Mouse (Mus musculus) lung, embryonic 14.5 days (tissue): ENCODE results near the gene Setd1b. TPM values are rescaled to one million over a fixed set of nuclear protein-coding genes. Genes with fewer than 3 reads are reported as not detected.
"Not testable (repeated sequence)": the region's sequence is repeated elsewhere in the genome, so short reads cannot be mapped to it uniquely, and the experiment has no call there.

ENCODE experiments used
- ATAC-seq: fragments of 200-750 bp; cut with Nextera tagmentation; 2 replicates; pipeline ENCODE4 v1.8.0; 2017; ENCODE audit warnings: mild to moderate bottlenecking, moderate TSS enrichment, moderate library complexity; ENCODE audit not compliant: insufficient read depth
- DNase-seq: peaks from one replicate; pipeline ENCODE4 v3.0.0-alpha.2; 2015
- H3K27ac ChIP-seq: fragments of 300-500 bp; sonication (generic); 2 replicates; pipeline ENCODE4 v1.5.1; 2014; ENCODE audit warnings: low read depth, mild to moderate bottlenecking, moderate library complexity
- H3K27me3 ChIP-seq: fragments of 300-500 bp; sonication (generic); 2 replicates; pipeline ENCODE4 v1.6.1; 2014; ENCODE audit warnings: low read length, control low read depth; ENCODE audit not compliant: insufficient read depth
- H3K36me3 ChIP-seq: fragments of 300-500 bp; sonication (generic); 2 replicates; pipeline ENCODE4 v1.6.1; 2014; ENCODE audit warnings: control low read depth; ENCODE audit not compliant: insufficient read depth
- H3K4me1 ChIP-seq: fragments of 300-500 bp; sonication (generic); 2 replicates; pipeline ENCODE4 v1.6.1; 2014; ENCODE audit warnings: antibody characterized with exemption, control low read depth; ENCODE audit not compliant: insufficient read depth
- H3K4me2 ChIP-seq: fragments of 300-500 bp; sonication (generic); 2 replicates; pipeline ENCODE4 v1.6.1; 2014; ENCODE audit warnings: mild to moderate bottlenecking
- H3K4me3 ChIP-seq: fragments of 300-500 bp; sonication (generic); 2 replicates; pipeline ENCODE4 v1.5.1; 2014; ENCODE audit warnings: low read depth, low read length
- H3K9ac ChIP-seq: fragments of 300-500 bp; sonication (generic); 2 replicates; pipeline ENCODE4 v1.6.1; 2014
- H3K9me3 ChIP-seq: fragments of 300-500 bp; sonication (generic); 2 replicates; pipeline ENCODE4 v1.6.1; 2016; ENCODE audit warnings: low read depth, low read length, control low read depth
- CTCF ChIP-seq: IDR thresholded peaks from 2 replicates; pipeline ENCODE4 v1.5.1; 2016; ENCODE audit warnings: antibody characterized with exemption, low read depth
- WGBS: fragments of 180-500 bp; shearing (Covaris S2); extraction: QIAGEN DNeasy Blood & Tissue Kit; methylation state at CpG from one replicate; pipeline ENCODE4 v1.1.7; 2014; 5-methylcytosine and 5-hydroxymethylcytosine counted together
- polyA plus RNA-seq: library from polyadenylated mRNA; unstranded; fragments of >200 nt; fragmentation: Nextera tagmentation; extraction: Ambion mirVana; gene quantifications from 2 replicates; pipeline ENCODE4 v1.2.1, GENCODE M21; 2014

Gene Setd1b
- polyA plus RNA-seq, 1 experiment from 2014 or later: 12.1 TPM

DNA sequence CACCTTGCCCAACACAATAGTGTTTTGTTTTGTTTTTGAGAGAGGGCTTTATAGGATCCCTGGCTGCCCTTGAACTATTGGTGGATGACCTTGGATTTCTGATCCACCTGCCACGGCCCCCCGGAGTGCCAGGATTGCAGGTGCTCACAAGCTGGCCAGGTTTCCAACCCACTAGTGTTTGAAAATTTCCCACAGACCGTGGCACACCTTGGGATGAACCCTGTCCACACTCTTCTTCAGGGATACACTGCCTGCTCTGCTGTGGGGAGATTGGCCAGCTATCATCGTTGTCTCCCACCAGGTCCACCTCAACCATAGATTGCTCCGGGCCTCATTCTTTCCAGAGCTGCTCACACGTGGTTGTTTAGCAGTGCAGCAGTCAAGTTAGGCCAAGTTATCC, 52.9 kb downstream of the Setd1b start:
- Histone ChIP-seq H3K27ac (no peak overlapping the region), H3K36me3 (no peaks in the 10 kb centered on the region), H3K4me2 (no peak overlapping the region), H3K4me3 (no peak overlapping the region), H3K4me1 (no peaks in the 10 kb centered on the region), H3K9ac (no peak overlapping the region), H3K27me3 (no peaks in the 10 kb centered on the region), H3K9me3 (no peaks in the 10 kb centered on the region)
- no peak for TF ChIP-seq CTCF
- ATAC-seq (no peak), DNase-seq (no peak)
- WGBS: 78% methylated on average over 6 of the region's 6 CpGs

DNA sequence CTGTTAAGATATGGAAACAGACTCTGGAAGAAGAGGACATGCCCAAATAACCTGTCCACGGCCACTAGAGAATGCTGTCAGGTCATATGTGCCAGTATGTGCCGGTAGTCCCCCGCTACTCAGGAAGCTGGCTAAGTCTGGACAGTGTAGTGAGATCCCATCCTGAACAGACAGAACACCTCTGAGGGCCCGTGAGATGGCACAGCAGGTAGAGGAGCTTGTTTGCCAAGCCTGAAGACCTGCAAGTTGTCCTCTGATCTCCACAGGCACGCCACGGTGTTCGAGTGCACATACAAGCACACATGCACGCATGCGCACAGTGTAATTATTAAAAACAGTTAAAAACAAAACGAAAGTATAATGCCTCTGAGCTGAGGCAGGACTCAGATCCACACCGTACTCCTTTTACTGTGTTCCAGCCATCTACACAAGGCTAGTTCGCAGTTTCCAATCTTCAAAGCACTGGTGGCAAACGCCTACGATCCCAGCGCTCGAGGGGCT, 53.6 kb downstream of the Setd1b start:
- Histone ChIP-seq H3K4me2 (no peak overlapping the region), H3K27me3 (no peaks in the 10 kb centered on the region), H3K36me3 (no peaks in the 10 kb centered on the region), H3K27ac (no peak overlapping the region), H3K4me1 (no peaks in the 10 kb centered on the region), H3K9me3 (no peaks in the 10 kb centered on the region), H3K9ac (no peak overlapping the region), H3K4me3 (no peak overlapping the region)
- DNase-seq (no peak), ATAC-seq (no peak)
- TF ChIP-seq CTCF: no peak
- WGBS: 87% methylated on average over 16 of the region's 16 CpGs

DNA sequence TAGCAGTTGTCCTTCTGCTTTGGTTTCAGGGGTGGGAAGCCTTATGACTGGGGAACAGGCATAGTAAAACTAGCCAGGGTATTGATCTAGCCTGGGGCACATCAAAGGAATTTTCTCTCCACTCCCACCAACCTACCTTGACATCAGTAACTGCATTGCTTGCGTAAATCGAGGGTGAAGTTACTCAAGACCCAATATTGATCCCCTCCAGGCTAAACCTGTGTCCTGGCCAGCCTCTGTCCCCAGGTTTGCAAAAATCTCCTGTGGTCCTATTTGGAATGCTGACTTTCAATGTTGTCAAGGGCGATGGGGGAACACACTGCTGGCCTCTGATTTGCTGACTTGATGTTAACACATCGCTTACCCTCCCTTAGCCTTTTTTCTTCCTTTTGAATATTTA, 54.8 kb downstream of the Setd1b start:
- no peaks in the 10 kb centered on the region for H3K27me3 ChIP-seq
- ATAC-seq: no peak

DNA sequence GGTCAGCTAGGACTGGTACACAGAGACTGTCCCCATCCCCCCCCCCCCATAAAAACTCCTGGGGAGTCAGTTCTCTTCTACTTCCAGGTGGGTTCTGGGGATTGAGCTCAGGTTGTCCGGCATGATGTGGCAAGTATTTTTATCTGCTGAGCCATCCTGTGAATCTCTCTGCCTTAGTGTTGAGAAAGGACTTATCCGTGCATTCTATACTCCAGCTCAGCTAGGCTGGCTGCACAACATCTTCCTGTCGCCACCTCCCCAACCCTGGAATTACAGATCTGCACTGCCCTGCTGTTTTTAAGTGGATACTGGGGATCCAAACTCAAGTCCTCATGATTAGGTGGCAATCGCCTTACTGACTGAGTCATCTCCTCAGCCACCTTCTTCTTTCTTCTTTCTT, 56.5 kb downstream of the Setd1b start:
- Histone ChIP-seq H3K27ac (no peak overlapping the region), H3K27me3 (no peaks in the 10 kb centered on the region), H3K36me3 (no peaks in the 10 kb centered on the region), H3K4me1 (no peaks in the 10 kb centered on the region), H3K4me3 (no peak overlapping the region), H3K9me3 (no peaks in the 10 kb centered on the region), H3K9ac (no peak overlapping the region), H3K4me2 (no peak overlapping the region)
- ATAC-seq (no peak), DNase-seq (no peak)
- WGBS: 87% methylated on average over 4 of the region's 4 CpGs
- no peak for TF ChIP-seq CTCF

More for the DNA sequence above, 54.8 kb downstream of the Setd1b start:
- no peak for DNase-seq
- Histone ChIP-seq H3K4me1 (no peaks in the 10 kb centered on the region), H3K4me3 (no peak overlapping the region), H3K36me3 (no peaks in the 10 kb centered on the region), H3K9me3 (no peaks in the 10 kb centered on the region), H3K9ac (no peak overlapping the region), H3K4me2 (no peak overlapping the region), H3K27ac (no peak overlapping the region)
- TF ChIP-seq CTCF: no peak
- WGBS: 65% methylated on average over 4 of the region's 4 CpGs

- H3K4me2 ChIP-seq, ATAC-seq, H3K4me3 ChIP-seq, H3K9ac ChIP-seq, H3K36me3 ChIP-seq, H3K4me1 ChIP-seq, H3K9me3 ChIP-seq, H3K27ac ChIP-seq, DNase-seq, H3K27me3 ChIP-seq: not testable (repeated sequence)
- 84% methylated on average over 5 of the region's 7 CpGs for WGBS
Observed at GRCm38 (mm10) chr5:123200816-123201522, 59.0 kb downstream of the Setd1b start.

GRCm38 (mm10) chr5:123201523-123201892, 59.5 kb downstream of the Setd1b start:
- Histone ChIP-seq H3K4me3 (no peak overlapping the region), H3K36me3 (no peaks in the 10 kb centered on the region), H3K27ac (no peak overlapping the region), H3K9me3 (no peaks in the 10 kb centered on the region), H3K27me3 (no peaks in the 10 kb centered on the region), H3K4me1 (no peaks in the 10 kb centered on the region), H3K4me2 (no peak overlapping the region), H3K9ac (no peak overlapping the region)
- ATAC-seq (no peak), DNase-seq (no peak)
- TF ChIP-seq CTCF: no peak
- WGBS: 55% methylated on average over 7 of the region's 7 CpGs

GRCm38 (mm10) chr5:123201987-123202386, 60.0 kb downstream of the Setd1b start:
- no peak for TF ChIP-seq CTCF
- WGBS: 60% methylated on average over 5 of the region's 5 CpGs
- DNase-seq (no peak), ATAC-seq (no peak)
- Histone ChIP-seq H3K27me3 (no peaks in the 10 kb centered on the region), H3K9me3 (no peaks in the 10 kb centered on the region), H3K4me3 (no peak overlapping the region), H3K9ac (no peak overlapping the region), H3K27ac (no peak overlapping the region), H3K36me3 (no peaks in the 10 kb centered on the region), H3K4me1 (no peaks in the 10 kb centered on the region), H3K4me2 (no peak overlapping the region)

- not testable (repeated sequence) for H3K4me3 ChIP-seq, H3K36me3 ChIP-seq, H3K4me2 ChIP-seq, H3K27ac ChIP-seq, H3K9ac ChIP-seq, H3K4me1 ChIP-seq, ATAC-seq, H3K27me3 ChIP-seq, H3K9me3 ChIP-seq, DNase-seq
- WGBS: 46% methylated on average over 4 of the region's 4 CpGs
Observed at GRCm38 (mm10) chr5:123202771-123203170, 60.8 kb downstream of the Setd1b start.

DNA sequence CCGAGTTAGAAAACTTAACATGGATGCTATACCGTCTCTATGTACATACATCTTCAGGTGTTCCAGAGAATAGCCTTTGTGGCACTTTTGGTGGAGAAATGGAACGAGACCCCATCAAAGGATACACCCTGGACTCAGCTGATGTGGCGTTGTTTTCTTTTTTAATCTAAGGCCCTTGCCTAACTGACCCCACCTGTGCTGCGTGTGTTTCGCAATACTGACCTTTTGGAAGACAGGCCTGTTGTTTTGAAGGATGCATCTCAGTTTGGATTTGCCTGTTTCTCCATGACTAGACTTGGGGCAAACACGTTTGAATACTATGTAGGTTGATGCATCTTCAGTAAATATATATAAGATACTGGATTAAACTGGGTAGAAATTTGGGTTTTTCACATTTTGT, 61.6 kb downstream of the Setd1b start:
- not testable (repeated sequence) for H3K4me3 ChIP-seq, H3K4me2 ChIP-seq, H3K27me3 ChIP-seq, ATAC-seq, H3K4me1 ChIP-seq, H3K9ac ChIP-seq, DNase-seq, H3K9me3 ChIP-seq, H3K36me3 ChIP-seq, H3K27ac ChIP-seq
- WGBS: 76% methylated on average over 7 of the region's 7 CpGs
